Mouse (Mus musculus) sigmoid colon, adult 10 weeks (tissue): Measurements from ENCODE around the gene Dffb. TPM values are rescaled to one million over a fixed set of nuclear protein-coding genes. Genes with fewer than 3 reads are reported as not detected.

Experiments used
- polyA plus RNA-seq: library from polyadenylated mRNA; stranded (reverse); fragments of 350-450 nt; fragmentation: Illumina TruSeq; extraction: RNeasy Lipid Tissue Mini Kit (QIAGEN cat#74804); gene quantifications from one replicate; pipeline ENCODE4 v1.2.3, GENCODE M21; 2014; ENCODE audit warnings: low read depth, low replicate concordance

The Dffb gene
- polyA plus RNA-seq: 8.5 TPM

DNA sequence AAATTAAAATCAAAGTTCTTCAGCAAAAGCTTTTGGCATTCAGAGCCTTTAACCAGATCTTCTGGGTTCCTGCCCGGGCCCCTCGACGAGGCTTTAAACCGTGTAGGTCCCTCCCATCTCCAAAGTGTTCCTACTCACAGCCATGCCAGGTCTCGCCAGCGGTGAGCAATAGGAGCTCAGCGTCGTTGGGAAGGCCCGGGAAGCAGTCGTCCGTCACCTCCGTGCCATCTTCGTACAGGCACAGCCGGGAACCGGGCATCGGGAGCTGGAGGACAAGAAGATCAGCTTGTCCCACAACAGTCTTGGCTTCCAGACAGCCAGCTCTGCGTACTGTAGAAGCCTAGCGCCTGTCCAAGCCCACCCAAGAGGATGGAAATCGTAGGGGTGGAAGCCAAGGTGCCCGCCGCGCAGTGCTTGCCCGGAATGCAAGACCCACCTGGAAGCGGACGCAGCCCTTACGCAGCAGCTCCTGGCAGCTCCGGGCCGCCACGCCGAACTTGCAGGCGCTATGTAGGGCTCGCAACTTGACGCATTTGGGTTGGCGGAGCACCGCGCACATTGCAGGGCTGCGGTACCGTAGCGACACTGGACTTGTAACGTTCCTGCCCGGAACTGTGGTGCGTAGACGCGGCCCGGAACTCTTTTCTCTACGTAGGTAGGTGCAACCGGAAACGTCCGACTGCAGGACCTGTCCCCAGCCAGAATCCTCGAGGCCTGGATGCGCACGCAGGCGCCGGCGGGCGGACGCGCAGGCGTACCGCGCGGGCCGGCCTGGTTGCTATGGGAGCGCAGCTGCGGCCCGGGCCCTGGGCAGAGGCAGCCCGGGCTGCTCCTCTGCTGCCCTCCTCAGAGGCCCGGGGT lies at the start of gene Dffb, which contains the start of gene Cep104:
TSS of gene Dffb (minus strand) at position 696 of the 861 bp plus-strand sequence.
TSS of gene Cep104 (plus strand) at position 764 of the 861 bp plus-strand sequence.

GRCm38 (mm10) chr4:154011646-154012089 lies 36.7 kb upstream of the Dffb start, which contains the start of gene Lrrc47:
Lrrc47 (plus strand) TSS chr4:154011731.

GRCm38 (mm10) chr4:153956569-153957405 lies 18.1 kb downstream of the Dffb start, which contains the start of gene A430005L14Rik:
A430005L14Rik (plus strand) TSS chr4:153957237.

Other genes starting within 250 kb of the Dffb start
- gene A430005L14Rik, start 17.9 kb downstream of the Dffb start, polyA plus RNA-seq: 10.1 TPM
- 12.6 TPM for gene Cep104, start 68 bp upstream of the Dffb start, polyA plus RNA-seq
- gene Lrrc47, start 36.6 kb upstream of the Dffb start, polyA plus RNA-seq: 10.1 TPM
- gene Smim1, start 51.1 kb upstream of the Dffb start, polyA plus RNA-seq: 0.09 TPM
- not detected for gene Ccdc27, start 67.6 kb upstream of the Dffb start, polyA plus RNA-seq
- not detected for gene Trp73, start 165.1 kb upstream of the Dffb start, polyA plus RNA-seq
- 1.2 TPM for gene Wrap73, start 167.2 kb upstream of the Dffb start, polyA plus RNA-seq
- gene Tprgl, start 185.5 kb upstream of the Dffb start, polyA plus RNA-seq: 99.9 TPM
- gene Megf6, start 195.6 kb upstream of the Dffb start, polyA plus RNA-seq: 0.06 TPM